Mouse (Mus musculus) MN1 (cell line): Measurements from ENCODE around the gene Cd7.
"Not testable (repeated sequence)": the region's sequence is repeated elsewhere in the genome, so short reads cannot be mapped to it uniquely, and the experiment has no call there.

Experiments
- DNase-seq: peaks from one replicate; pipeline ENCODE4 v3.0.0-alpha.2; 2016; ENCODE audit warnings: low spot score

Cd7 gene

DNA sequence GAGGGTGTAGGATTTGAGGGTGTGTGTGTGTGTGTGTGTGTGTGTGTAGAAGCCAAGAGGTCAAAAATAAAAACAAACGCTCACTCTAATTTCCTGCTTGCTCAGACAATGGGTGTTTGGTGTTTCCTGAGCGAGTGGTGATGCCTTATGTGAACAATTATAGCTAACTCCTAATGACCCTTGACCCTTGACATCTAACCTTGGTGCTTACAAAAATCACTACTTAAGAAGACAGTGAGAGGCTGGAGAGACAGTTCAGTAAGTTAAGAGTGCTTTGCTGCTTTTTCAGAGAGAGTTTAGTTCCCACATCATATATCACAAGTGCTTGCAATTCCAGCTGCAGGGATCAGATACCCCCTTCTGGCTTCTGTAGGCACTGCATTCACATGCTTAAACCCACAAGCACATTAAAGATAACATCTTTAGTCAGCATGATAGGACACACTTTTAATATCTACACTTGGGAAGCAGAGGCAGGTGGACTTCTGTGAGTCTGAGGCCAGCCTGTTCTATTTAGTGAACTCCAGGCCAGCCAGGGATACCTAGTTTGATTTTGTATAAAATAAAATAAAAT lies 8.7 kb upstream of the Cd7 start:
- peak; percentile 61 for DNase-seq

DNA sequence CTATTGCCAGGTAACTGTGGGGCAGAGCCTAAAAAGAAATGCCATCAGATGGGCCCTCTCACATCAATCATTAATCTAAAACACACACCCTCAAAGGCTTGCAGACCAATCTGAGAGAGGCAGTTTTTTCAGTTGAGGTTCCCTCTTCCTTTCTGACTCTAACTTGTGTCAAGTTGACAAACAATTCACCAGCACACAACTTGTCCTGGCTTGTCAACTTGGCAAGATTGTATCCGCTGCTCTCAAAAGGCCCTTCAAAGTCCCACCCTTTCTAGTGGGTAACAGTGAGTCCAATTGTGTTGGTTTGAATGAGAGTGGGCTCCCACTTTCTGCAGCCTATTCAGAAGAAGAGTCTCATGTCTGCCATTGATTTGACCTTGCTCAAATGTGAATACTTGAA lies 6.1 kb upstream of the Cd7 start:
- no peak for DNase-seq

DNA sequence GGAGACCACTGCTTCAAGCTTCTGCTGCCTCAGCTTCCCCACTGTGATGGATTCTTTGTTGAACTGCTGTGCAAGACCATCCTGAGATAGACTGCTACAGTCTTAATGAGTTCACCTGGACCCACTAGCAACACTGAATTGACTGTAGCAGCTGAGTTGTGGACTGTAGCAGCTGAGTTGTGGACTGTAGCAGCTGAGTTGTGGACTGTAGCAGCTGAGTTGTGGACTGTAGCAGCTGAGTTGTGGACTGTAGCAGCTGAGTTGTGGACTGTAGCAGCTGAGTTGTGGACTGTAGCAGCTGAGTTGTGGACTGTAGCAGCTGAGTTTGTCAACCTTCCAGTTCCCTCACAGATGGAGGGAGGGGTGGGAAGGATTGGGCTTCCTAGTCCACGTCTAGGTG lies 3.8 kb upstream of the Cd7 start:
- DNase-seq, result not testable (repeated sequence)

DNA sequence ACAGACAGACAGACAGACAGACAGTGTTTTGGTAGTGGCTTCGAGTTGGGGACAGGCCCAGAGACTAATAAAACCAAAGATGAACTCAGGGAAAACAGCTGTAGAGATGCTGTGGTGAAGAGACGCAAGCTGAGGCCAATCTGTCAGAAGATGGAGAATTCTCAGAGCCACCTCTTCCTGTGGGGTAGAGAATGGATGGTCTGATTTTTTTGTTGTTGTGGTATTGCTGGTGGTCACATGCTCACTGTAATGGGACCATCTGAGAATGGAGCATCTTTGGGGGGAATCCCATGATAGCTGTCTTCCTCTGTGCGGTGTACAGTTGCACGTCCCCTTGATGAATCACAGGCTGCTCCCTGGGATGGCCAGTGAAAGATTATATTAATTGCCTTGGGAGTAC lies 3.3 kb upstream of the Cd7 start:
- DNase-seq, result no peak

DNA sequence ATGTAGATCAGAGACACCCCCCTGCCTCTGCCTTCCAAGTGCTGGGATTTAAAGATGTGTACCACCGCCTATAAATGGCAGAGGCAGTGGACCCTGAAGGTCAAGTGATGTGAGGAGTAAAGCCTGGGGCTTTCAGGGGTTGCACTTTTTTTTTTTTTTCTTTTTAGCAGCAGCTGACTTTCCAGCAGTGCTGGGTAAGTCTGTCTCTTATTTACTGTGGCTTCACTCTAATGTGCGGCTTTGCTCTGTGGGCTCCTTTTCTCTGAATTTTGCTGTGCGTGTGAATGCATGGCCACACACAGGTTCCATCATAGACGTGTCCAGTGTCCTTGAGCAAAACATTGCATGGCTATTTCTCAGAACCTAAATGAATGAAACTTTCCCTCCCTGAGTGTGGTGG lies 2.4 kb upstream of the Cd7 start:
- no peak for DNase-seq

DNA sequence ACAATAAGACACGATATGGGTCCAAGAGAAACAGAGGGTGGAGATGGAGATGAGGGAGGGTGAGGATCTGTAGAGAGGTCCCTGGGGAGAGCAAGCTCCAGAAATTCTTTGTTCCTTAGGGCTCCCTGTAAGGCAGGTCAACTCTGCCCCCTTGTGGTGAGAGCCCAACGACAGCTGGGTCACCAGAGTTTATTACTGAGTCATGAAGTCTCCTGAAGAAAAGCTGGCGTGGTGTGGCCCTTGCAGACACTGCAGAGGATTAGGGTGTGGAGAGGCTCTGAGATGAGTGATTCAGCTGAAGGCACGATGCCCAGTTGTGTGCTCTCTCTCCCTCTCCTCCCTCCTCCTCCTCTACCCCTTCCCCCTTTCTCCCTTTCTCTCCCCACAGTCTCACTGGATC lies 2.0 kb upstream of the Cd7 start:
- DNase-seq, result peak; percentile 91

DNA sequence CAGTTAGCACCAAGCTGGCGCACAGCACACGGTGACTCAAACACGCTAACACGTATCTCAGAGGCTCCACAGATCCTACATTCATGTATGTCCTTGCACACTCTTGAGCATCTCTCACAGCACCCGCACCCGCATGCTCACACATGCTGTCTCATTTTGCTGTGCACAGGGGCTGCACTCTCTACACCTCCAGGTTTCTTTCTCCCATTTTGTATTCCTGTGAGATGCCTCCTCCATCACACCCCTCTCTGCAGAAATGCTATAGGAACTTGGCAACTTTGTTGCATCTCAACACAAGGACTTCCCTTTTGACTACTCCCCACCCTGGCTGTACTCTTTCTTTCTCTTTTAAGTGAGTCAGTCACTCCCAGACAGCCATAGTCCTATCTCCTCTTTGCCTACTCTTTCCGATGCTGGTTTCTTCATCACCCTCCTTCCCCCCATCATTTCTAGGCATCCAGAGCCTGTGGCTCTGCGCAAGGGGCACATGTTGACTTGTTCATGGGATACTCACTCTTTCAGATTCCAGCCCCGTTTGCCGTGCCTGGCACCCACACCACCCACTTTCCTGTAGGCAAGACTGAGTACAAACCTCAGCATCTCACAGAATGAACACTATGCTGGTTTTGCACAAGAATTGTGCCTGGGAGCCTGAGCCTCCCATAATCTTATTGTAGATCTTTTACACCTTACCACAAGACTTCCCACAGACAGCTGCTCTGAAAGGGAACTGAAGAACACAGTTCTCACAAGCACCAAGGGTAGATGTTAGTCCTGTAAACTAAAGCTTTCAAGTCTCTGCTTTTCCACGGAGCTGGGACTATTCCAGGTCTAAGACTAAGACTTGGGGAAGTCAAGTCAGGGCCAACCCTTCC lies 615 bp downstream of the Cd7 start:
- no peak for DNase-seq

DNA sequence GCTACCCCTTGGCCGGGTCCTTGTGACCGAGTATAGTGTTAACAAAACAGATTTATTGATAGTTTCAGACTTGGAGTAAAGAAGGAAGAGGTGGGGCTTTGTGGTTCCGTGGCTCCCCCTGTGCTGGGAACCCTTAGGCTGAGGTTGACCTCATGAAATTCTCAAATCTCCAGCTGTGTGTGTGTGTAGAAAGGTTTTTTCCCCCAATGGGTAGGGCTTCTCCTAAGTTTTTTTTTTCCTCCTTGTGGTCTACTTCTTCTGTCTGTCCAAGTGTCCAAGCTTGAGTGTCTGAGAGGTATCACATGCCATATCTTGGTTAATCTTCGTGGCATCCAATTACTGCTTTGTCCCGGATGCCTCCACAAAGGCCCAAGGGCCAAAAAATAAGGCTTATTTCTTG lies 6.1 kb downstream of the Cd7 start:
- no peak for DNase-seq

DNA sequence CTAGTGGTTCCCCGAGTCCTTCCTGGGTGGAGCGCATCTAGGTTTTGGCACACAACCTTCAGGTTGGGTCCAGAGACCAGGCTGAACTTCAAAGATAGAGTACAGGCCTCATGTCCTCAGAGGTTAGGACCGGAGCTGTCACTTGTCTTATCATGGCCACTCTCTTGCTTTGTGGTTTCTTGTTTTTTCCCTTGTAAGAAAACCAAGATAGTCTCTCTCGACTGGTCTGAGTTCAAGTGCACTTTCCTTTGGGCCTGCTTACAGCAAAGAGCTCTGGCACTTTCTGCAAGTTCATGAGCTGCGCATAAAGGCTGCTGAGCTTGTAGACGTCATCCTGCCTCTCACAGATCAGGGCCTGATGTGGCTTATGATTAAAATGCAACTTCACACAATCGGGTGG lies 12.0 kb downstream of the Cd7 start:
- DNase-seq, result no peak

DNA sequence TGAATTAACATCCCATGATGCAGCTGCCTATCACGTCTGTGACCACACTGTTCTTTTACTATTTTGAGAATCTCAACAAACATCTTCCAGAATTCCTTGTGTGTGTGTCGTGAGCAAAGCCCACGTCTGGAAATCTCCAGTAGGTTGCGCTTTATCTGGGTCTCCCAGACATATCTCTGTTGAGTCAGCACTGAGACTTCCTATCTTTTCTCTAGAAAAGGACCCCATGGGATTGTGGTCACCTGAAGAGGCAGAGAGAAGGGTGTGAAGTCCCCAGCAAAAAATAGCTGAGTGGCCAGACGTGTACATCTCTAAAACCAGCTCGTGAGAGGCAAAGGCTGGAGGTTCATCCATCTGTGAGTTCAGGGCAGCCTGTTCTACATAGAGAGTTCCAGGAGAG lies 15.1 kb downstream of the Cd7 start:
- DNase-seq, result no peak

DNA sequence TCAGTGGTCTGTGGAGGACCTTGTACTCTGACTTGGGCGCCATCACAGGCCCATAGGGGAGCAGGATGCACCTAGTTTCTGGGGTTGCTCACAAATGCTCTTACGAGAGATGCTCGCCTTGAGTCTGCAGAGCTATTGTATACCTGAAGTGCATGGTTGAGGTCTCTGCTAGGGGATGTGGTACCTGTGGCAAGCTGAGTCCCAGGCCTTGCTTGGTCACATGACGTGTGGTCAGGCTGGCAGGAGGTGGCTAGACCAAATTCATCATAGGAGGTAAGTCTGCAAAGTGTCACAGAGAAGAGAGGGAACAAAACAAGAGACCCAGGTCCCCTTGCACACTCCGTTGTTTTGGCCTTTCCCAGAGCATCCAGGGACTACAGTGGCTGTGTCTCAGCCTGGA lies 19.7 kb downstream of the Cd7 start:
- no peak for DNase-seq

DNA sequence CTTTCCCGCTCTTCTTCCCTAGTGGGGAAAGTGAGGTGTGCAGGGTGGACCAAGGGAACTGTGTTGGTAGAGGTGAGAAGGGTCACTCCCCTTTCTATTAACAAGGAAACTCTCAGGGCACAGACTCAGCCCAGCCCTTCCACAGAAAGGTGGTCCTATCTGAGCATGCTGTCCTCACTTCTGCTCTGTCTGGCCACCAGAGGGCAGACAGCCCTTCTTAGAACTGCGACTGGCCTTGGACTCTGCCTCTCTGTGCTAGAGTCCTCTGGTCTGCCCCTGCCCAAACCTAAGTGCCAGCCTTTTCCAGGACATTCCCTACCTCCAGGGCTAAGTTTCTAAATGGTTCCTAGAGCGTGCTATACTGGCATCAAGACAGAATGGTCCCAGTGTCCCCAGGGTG lies 21.5 kb downstream of the Cd7 start:
- DNase-seq, result peak; percentile 75

DNA sequence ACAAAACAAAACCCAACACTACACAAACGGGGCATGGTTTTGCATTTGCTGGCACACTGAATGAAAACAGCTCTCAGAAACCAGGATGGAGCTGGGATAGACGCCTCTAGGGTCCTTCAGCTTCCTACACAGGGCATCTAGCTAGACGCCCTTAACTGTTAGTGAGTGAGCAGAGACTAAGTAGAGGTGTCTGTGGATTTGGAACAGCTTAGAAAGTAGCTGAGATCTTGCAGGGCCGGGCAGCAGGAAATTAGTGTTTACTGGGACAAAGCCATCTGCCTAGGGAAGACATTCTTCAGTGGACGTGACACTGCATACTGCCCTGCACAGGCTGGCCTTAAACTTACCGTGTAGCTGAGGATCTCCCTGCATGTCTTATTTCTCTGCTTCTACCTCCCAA lies 23.7 kb downstream of the Cd7 start:
- peak; percentile 24 for DNase-seq

DNA sequence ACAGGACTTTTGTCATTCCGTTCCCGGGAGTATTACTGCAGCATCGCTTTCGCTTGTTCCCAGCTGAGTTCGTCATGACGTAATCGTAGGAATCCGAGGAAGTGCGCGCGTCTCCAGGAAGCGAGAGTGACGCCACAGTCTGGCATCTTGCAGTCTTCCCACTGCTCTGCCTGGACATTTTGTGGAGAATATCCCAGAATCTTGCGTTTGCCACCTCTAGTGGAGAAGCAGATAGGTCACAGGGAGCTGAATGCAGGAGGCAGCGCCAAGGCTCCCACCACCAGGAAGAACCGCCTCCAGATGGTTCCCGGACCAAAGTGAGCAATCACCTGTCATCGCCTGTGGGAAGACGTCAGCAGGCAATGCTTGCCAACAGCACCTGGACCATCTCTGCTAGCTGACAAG lies 24.3 kb downstream of the Cd7 start:
- DNase-seq, result peak; percentile 91

DNA sequence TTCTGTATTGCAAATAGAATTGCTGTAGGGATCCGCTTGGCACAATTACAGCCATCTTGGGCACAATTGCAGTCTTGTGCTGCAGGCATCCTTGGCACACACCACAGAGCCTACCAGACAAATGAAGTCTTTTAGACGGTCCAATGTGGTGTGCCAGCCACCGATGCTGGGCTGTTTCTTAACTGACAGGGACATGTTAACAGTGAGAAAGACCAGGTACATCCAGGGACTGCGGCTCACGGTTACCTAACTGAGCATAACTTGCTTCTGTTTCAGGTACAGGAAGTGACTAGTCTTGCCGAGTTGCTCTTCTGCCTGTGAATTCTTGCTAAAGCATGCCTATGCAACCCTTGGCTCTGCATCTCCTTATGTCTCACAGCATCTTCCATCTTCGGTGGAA lies 25.6 kb downstream of the Cd7 start:
- DNase-seq, result no peak

DNA sequence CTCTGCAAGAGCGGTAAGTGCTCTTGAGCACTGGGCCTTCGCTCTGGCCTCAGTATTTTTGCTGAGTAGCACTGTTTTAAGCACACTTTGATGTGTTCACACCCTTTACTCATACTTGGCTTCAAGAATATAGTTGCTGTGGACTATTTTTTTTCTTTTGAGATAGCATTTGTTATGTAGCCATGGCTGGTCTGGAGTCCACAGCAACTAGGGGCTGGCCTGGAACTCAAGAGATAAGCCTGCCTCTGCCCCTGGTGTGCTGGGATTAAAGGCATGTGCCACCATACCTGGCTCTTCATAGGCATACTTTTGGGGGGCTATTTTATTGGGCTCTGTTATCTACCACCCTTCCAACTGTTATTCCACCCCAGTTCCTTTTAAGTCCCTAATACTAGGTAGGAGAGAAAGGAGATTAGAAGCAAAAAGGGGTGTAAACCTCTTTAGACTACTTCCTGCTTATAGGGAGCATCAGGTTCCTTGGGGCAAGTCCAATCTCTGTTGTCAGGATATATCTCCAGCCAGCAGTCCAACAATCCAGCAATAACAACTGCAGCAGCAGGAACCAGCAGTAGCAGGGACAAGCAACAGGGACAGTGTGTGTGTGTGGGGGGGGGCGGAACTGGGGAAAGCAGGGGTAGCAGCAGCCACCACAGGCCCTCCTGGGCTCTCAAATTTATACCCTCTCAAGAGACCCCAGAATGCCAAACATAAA lies 29.0 kb downstream of the Cd7 start:
- DNase-seq, result no peak

DNA sequence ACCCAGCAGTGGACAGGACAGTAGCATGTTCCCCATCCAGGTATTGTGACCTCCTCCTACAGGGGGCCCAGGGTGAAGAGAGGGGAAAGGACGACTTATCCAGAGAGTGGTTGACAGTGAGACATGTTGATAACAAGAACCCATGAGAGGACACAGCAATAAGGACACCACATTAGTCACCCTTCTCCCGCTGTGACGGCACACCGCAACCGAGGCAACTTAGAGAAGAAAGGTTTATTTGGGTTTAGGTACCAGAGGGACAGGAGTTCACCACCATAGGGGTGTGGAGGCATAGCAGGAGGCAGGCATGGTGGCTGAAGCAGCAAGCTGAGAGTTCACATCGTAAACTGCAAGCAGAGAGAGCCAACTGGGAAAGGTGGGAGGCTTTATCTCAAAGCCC lies 33.0 kb downstream of the Cd7 start:
- no peak for DNase-seq

DNA sequence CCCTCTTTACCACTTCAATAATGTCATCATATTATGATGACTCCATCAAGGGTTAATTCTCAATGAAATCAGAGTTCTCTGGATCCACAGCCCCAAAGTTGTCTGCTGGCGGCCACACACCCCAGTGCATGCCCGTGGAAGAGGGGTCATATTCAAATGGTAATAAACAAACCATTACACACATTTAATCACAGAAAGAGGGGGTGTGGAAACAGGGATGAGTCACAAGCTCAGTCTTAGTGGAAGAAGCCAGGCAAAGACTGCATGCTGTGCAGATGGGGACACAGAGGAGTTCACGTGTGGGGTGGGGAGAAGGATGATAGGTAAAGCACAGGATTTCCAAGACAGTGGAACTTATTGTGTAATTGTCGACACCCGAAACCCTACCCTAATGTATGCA lies 34.9 kb downstream of the Cd7 start:
- DNase-seq, result peak; percentile 32

DNA sequence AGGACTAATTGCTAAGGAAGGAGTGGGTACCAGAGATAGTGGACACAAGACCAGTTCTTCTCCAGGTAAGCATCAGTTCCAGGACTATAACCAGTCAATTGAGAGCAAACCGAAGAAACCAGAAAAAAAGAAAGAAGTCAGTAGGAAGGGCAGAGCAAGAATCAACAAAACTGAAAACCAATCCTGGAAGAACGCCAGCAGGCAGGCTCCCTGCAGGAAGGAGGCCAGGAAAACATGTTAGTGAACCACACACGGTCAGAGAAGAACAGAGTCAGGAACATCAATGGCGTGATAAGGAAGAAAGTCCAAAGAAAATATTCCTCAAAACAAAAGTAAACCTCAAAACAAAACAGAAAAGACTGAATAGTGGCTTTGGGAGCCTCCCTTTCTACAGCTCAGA lies 37.3 kb downstream of the Cd7 start:
- peak; percentile 44 for DNase-seq

DNA sequence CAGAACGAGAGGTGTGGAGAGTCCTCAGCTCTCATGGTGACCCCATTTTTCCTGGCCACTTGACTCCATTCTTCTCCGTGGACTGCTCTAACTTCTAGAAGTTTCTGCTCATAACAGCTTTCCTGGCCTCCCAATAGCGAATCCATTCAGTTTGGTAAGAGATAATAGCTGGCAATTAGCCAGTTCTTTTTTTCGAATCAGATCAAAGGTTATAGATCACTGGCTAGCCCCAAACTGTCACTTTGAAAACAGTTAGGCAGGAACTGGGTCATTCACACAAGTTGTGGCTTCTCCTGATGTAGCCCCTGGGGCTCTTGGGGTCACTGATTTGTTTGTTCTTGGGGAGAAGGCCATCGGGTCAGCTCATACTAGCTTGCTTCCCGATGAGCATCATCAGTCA lies 44.5 kb downstream of the Cd7 start:
- no peak for DNase-seq

DNA sequence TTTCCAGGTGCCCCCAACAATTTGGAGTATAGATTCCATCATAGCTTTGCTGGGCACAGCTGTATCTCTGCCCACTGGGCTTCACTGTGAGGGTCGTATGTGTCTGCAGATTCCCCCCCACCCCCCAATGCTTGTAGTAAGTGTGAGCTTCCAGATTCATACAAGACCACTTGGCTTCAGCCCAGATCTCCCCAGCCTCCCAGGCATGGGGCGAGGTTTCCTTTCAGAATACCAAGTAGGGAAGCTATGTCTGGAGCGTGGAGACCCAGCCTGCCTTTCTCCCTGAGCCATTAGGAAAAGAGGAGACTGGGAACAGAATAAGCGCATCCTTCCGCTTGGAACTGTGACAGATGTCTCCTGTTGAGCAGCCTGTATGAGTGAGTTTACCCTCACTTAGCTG lies 45.6 kb downstream of the Cd7 start:
- no peak for DNase-seq

DNA sequence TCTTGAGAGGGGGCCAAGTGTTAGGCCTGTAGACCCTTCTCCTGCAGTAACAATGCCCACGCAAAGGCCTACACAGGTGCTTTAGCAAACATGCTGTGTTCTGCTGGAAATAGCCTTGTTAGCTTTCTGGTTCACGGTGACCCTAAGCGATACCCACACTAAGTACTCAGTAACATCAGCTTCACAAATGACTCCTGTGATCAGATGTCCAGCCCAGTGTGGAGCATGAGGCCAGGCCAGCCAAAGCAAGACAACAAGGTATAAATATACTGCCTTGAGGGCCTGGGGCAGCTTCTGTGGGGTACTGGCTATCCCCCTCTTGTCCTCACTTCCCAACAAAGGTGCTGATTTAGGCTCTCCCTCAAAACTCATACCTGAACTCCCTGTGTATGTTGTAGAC lies 46.1 kb downstream of the Cd7 start:
- DNase-seq, result no peak

DNA sequence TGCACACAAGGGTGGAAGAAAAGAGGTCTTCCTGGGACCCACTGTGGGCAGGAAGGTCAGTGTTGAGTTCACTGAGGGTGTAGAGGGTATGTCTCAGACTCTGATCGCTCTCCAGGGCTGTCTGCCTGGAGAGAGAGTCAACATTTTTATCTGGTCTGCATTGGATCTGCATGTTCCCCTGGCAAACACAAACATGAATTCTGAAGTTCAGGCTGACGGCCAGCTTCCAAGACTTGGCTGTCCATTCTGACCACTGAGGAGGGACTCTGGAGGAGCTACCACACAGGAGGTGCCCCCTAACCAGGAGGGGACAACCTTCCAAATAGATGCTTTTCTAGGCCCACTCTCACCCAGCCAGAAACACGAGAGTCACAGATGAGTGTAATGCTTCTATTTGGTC lies 47.4 kb downstream of the Cd7 start:
- DNase-seq, result no peak
